Mouse (Mus musculus) CH12.LX (cell line): ENCODE results near the gene Atp8a2.

Source experiments
- CHD2 ChIP-seq: IDR thresholded peaks from 2 replicates; pipeline ENCODE4 v1.6.1; 2011; ENCODE audit warnings: low read length, improper control_type of control experiment
- CTCF ChIP-seq, 2 experiments: IDR thresholded peaks in 1 of 2; conservative IDR thresholded peaks in 1 of 2; 2 replicates each; pipeline ENCODE4 v1.5.1; 2011 to 2012; ENCODE audit warnings: low read depth in 2 of 2, low read length in 2 of 2, improper control_type of control experiment in 1 of 2, inconsistent platforms in 1 of 2, mild to moderate bottlenecking in 1 of 2, moderate library complexity in 1 of 2
- E2F4 ChIP-seq: IDR thresholded peaks from 2 replicates; pipeline ENCODE4 v1.6.1; 2011; ENCODE audit warnings: low read depth, low read length, improper control_type of control experiment; ENCODE audit not compliant: insufficient replicate concordance
- MAX ChIP-seq: IDR thresholded peaks from 2 replicates; pipeline ENCODE4 v1.6.1; 2011; ENCODE audit warnings: low read length, improper control_type of control experiment
- NELFE ChIP-seq: IDR thresholded peaks from 2 replicates; pipeline ENCODE4 v1.6.1; 2011; ENCODE audit warnings: low read depth, low read length, improper control_type of control experiment
- NRF1 ChIP-seq: IDR thresholded peaks from 2 replicates; pipeline ENCODE4 v1.6.1; 2014; ENCODE audit warnings: low read depth, mild to moderate bottlenecking, inconsistent platforms, low read length, improper control_type of control experiment, moderate library complexity
- POLR2A ChIP-seq: IDR thresholded peaks from 2 replicates; pipeline ENCODE4 v1.6.1; 2011; ENCODE audit warnings: low read depth, mild to moderate bottlenecking, improper control_type of control experiment, low read length
- RAD21 ChIP-seq: IDR thresholded peaks from 2 replicates; pipeline ENCODE4 v1.6.1; 2011; ENCODE audit warnings: low read depth, mild to moderate bottlenecking, low read length, improper control_type of control experiment, moderate library complexity
- TBP ChIP-seq: conservative IDR thresholded peaks from 2 replicates; pipeline ENCODE4 v1.6.1; 2011; ENCODE audit warnings: low read depth, low read length, improper control_type of control experiment
- UBTF ChIP-seq: IDR thresholded peaks from 2 replicates; pipeline ENCODE4 v1.6.1; 2012; ENCODE audit warnings: low read depth, mild to moderate bottlenecking, inconsistent platforms, low read length, improper control_type of control experiment, moderate library complexity
- USF1 ChIP-seq: IDR thresholded peaks from 2 replicates; pipeline ENCODE4 v1.6.1; 2014; ENCODE audit warnings: low read depth, mild to moderate bottlenecking, inconsistent platforms, low read length, improper control_type of control experiment
- USF2 ChIP-seq: conservative IDR thresholded peaks from 2 replicates; pipeline ENCODE4 v1.6.1; 2011; ENCODE audit warnings: low read depth, low read length, improper control_type of control experiment
- ZNF384 ChIP-seq: IDR thresholded peaks from 2 replicates; pipeline ENCODE4 v1.6.1; 2012; ENCODE audit warnings: low read depth, low read length, improper control_type of control experiment, inconsistent platforms

GRCm38 (mm10) chr14:60129564-60129963, 67.4 kb downstream of the Atp8a2 start:
- TF ChIP-seq POLR2A (no peak), NELFE (no peak), CHD2 (no peak), USF1 (no peak), MAX (no peak), ZNF384 (no peak), USF2 (no peak), CTCF (conservative IDR thresholded peaks at IDR 0.05 in 1 of 2, IDR thresholded peaks at IDR 0.05 in 1 of 2; ENCODE audit: low read depth in 2 of 2, low read length in 2 of 2) (no peak), NRF1 (no peak), UBTF (no peak), TBP (no peak), RAD21 (no peak), E2F4 (no peak)
